Mouse (Mus musculus) embryonic fibroblast, embryonic 13.5 days (primary cell): ENCODE data around the gene Hipk4.

ENCODE experiments used
- CTCF ChIP-seq: IDR thresholded peaks from 2 replicates; pipeline ENCODE4 v1.5.1; 2011; ENCODE audit warnings: mild to moderate bottlenecking, control low read depth, low read length, moderate library complexity, borderline replicate concordance; ENCODE audit not compliant: insufficient read depth
- POLR2A ChIP-seq: IDR thresholded peaks from 2 replicates; pipeline ENCODE4 v1.6.1; 2011; ENCODE audit warnings: low read depth, mild to moderate bottlenecking, control low read depth, low read length, moderate library complexity

DNA sequence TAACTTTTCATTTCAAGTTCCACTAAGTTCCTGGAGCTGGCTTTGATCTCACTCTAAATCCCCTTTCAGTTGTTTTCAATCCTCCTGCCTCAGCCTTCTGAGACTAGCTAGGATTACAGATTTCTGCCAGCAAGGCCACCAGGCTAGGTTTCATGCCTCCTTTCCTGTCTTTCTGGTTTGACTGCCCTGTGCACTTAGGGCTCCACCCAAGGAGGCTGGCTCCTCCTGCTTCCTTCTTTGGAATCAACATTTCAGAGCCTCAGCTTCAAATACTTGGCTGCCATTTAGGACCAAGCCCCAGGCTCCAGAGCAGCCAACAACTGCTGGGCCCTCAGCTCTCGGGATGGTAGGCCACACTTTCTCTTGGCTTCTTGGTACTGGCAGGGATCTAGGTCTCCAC, 2.5 kb upstream of the Hipk4 start:
- TF ChIP-seq CTCF (no peak), POLR2A (no peak)
